Mouse (Mus musculus): ENCODE measurements around the gene Il17re.

Gene Il17re

GRCm38 (mm10) chr6:113457952-113458534, at the start of gene Il17re:
Gene Il17re (plus strand): TSS chr6:113458484.
- DNase-seq (ENCODE audit: low spot score), result no peak

- DNase-seq (ENCODE audit: low spot score), result no peak
Observed at GRCm38 (mm10) chr6:113410001-113410400, 48.3 kb upstream of the Il17re start.

GRCm38 (mm10) chr6:113416416-113416815, 41.9 kb upstream of the Il17re start:
- no peak for DNase-seq (ENCODE audit: low spot score)

- DNase-seq (ENCODE audit: low spot score), result no peak
Observed at GRCm38 (mm10) chr6:113418441-113419198, 39.7 kb upstream of the Il17re start.

GRCm38 (mm10) chr6:113419199-113419587, 39.1 kb upstream of the Il17re start, which contains the start of gene Rpusd3:
Gene Rpusd3 (minus strand): TSS chr6:113419340.
- DNase-seq (ENCODE audit: low spot score), result peak; percentile 99

- DNase-seq (ENCODE audit: low spot score), result no peak
Observed at GRCm38 (mm10) chr6:113423000-113423399, 35.3 kb upstream of the Il17re start.

GRCm38 (mm10) chr6:113424187-113424586, 34.1 kb upstream of the Il17re start:
- no peak for DNase-seq (ENCODE audit: low spot score)

GRCm38 (mm10) chr6:113426696-113427095, 31.6 kb upstream of the Il17re start:
- no peak for DNase-seq (ENCODE audit: low spot score)

GRCm38 (mm10) chr6:113427397-113427796, 30.9 kb upstream of the Il17re start:
- DNase-seq (ENCODE audit: low spot score), result no peak

- DNase-seq (ENCODE audit: low spot score), result no peak
Observed at GRCm38 (mm10) chr6:113428006-113428405, 30.3 kb upstream of the Il17re start.

GRCm38 (mm10) chr6:113429965-113430364, 28.3 kb upstream of the Il17re start:
- no peak for DNase-seq (ENCODE audit: low spot score)

GRCm38 (mm10) chr6:113430846-113431245, 27.4 kb upstream of the Il17re start:
- DNase-seq (ENCODE audit: low spot score), result no peak

GRCm38 (mm10) chr6:113431801-113432200, 26.5 kb upstream of the Il17re start:
- DNase-seq (ENCODE audit: low spot score), result no peak

- DNase-seq (ENCODE audit: low spot score), result no peak
Observed at GRCm38 (mm10) chr6:113433661-113434060, 24.6 kb upstream of the Il17re start.

- DNase-seq (ENCODE audit: low spot score), result no peak
Observed at GRCm38 (mm10) chr6:113434691-113435090, 23.6 kb upstream of the Il17re start.

GRCm38 (mm10) chr6:113435664-113436205, 22.5 kb upstream of the Il17re start, which contains the start of gene Cidec:
Gene Cidec (minus strand): TSS chr6:113435760.
- no peak for DNase-seq (ENCODE audit: low spot score)

- no peak for DNase-seq (ENCODE audit: low spot score)
Observed at GRCm38 (mm10) chr6:113437135-113437534, 21.1 kb upstream of the Il17re start.

- DNase-seq (ENCODE audit: low spot score), result no peak
Observed at GRCm38 (mm10) chr6:113438721-113439430, 19.4 kb upstream of the Il17re start.

GRCm38 (mm10) chr6:113440686-113441085, 17.6 kb upstream of the Il17re start:
- no peak for DNase-seq (ENCODE audit: low spot score)

GRCm38 (mm10) chr6:113441147-113441680, 17.1 kb upstream of the Il17re start:
- DNase-seq (ENCODE audit: low spot score), result no peak

- no peak for DNase-seq (ENCODE audit: low spot score)
Observed at GRCm38 (mm10) chr6:113442087-113442441, 16.2 kb upstream of the Il17re start.

GRCm38 (mm10) chr6:113442442-113443090, 15.7 kb upstream of the Il17re start, which contains the start of gene Jagn1:
Gene Jagn1 (plus strand): TSS chr6:113442569.
- DNase-seq (ENCODE audit: low spot score), result peak; percentile 97
